Mouse (Mus musculus) heart, postnatal 0 days (tissue): ENCODE measurements around the gene Topbp1. TPM values are rescaled to one million over a fixed set of nuclear protein-coding genes. Genes with fewer than 3 reads are reported as not detected.

Experiments
- ATAC-seq: fragments of 200-750 bp; cut with Nextera tagmentation; 2 replicates; pipeline ENCODE4 v1.8.0; 2017; ENCODE audit warnings: low read depth, moderate number of reproducible peaks, moderate library complexity; ENCODE audit not compliant: insufficient read depth
- DNase-seq: peaks from one replicate; pipeline ENCODE4 v3.0.0-alpha.2; 2016; ENCODE audit warnings: low spot score
- H3K27ac ChIP-seq: fragments of 300-500 bp; sonication (generic); 2 replicates; pipeline ENCODE4 v1.5.1; 2014; ENCODE audit warnings: low read depth, mild to moderate bottlenecking
- H3K27me3 ChIP-seq: fragments of 300-500 bp; sonication (generic); 2 replicates; pipeline ENCODE4 v1.6.1; 2014; ENCODE audit warnings: low read length, mixed read lengths; ENCODE audit not compliant: control insufficient read depth, insufficient read depth
- H3K36me3 ChIP-seq: fragments of 300-500 bp; sonication (generic); replicated peaks from 2 replicates; pipeline ENCODE4 v1.6.1; 2014; ENCODE audit warnings: low read length, mixed read lengths; ENCODE audit not compliant: control insufficient read depth, insufficient read depth
- H3K4me1 ChIP-seq: fragments of 300-500 bp; sonication (generic); 2 replicates; pipeline ENCODE4 v1.6.1; 2014; ENCODE audit warnings: antibody characterized with exemption; ENCODE audit not compliant: control insufficient read depth, insufficient read depth
- H3K4me2 ChIP-seq: fragments of 300-500 bp; sonication (generic); 2 replicates; pipeline ENCODE4 v1.6.1; 2014; ENCODE audit warnings: low read depth, mild to moderate bottlenecking, low read length, moderate library complexity
- H3K4me3 ChIP-seq: fragments of 300-500 bp; sonication (generic); 2 replicates; pipeline ENCODE4 v1.5.1; 2014; ENCODE audit warnings: low read depth, low read length
- H3K9ac ChIP-seq: fragments of 300-500 bp; sonication (generic); replicated peaks from 2 replicates; pipeline ENCODE4 v1.6.1; 2014; ENCODE audit warnings: low read depth, low read length, mixed read lengths
- H3K9me3 ChIP-seq: fragments of 300-500 bp; sonication (generic); replicated peaks from 2 replicates; pipeline ENCODE4 v1.6.1; 2016; ENCODE audit warnings: low read length; ENCODE audit not compliant: control insufficient read depth
- CTCF ChIP-seq: IDR thresholded peaks from 2 replicates; pipeline ENCODE4 v1.5.1; 2016; ENCODE audit warnings: antibody characterized with exemption, control low read depth, low read depth
- EP300 ChIP-seq: IDR thresholded peaks from 2 replicates; pipeline ENCODE4 v1.6.1; 2016; ENCODE audit warnings: antibody characterized with exemption, low read depth
- WGBS: fragments of 180-500 bp; shearing (Covaris S2); extraction: QIAGEN DNeasy Blood & Tissue Kit; methylation state at CpG from one replicate; pipeline ENCODE4 v1.1.7; 2014; 5-methylcytosine and 5-hydroxymethylcytosine counted together
- polyA plus RNA-seq: library from polyadenylated mRNA; unstranded; fragments of >200 nt; fragmentation: Nextera tagmentation; extraction: Ambion mirVana; gene quantifications from 2 replicates; pipeline ENCODE4 v1.2.1, GENCODE M21; 2015
- total RNA-seq: library from RNA; depleted of rRNA; stranded (reverse); fragments of >200 nt; gene quantifications from 2 replicates; pipeline ENCODE4 v1.2.3, GENCODE M21; 2014; ENCODE audit warnings: low replicate concordance; rRNA removed

The Topbp1 gene
- total and polyA plus RNA-seq, 2 experiments from 2014 or later, result 14.2 to 33.9 TPM

GRCm38 (mm10) chr9:103389261-103389660 is 84.2 kb downstream of the Topbp1 start:
- Histone ChIP-seq H3K36me3 (no peaks in the 10 kb centered on the region), H3K9me3 (no peaks in the 10 kb centered on the region), H3K4me2 (no peak overlapping the region), H3K27me3 (no peaks in the 10 kb centered on the region), H3K4me3 (no peak overlapping the region), H3K27ac (no peak overlapping the region), H3K9ac (no peak overlapping the region), H3K4me1 (peaks cover 7% of the 10 kb centered on the region; the same call in 1 of the 2 replicates)
- 93% methylated on average over 6 of the region's 6 CpGs for WGBS
- ATAC-seq (no peak), DNase-seq (no peak)
- no peak for TF ChIP-seq CTCF
- TF ChIP-seq EP300, result no peak

GRCm38 (mm10) chr9:103391796-103392372 is 86.9 kb downstream of the Topbp1 start:
- Histone ChIP-seq H3K36me3 (no peaks in the 10 kb centered on the region), H3K27me3 (no peaks in the 10 kb centered on the region), H3K4me3 (no peak overlapping the region), H3K9ac (no peak overlapping the region), H3K9me3 (no peaks in the 10 kb centered on the region), H3K4me2 (no peak overlapping the region), H3K4me1 (peaks cover 7% of the 10 kb centered on the region; the same call in 1 of the 2 replicates), H3K27ac (no peak overlapping the region)
- DNase-seq (no peak), ATAC-seq (no peak)
- TF ChIP-seq CTCF (no peak), EP300 (no peak)
- WGBS, result 42% methylated on average over 6 of the region's 6 CpGs

GRCm38 (mm10) chr9:103393256-103393655 is 88.2 kb downstream of the Topbp1 start:
- Histone ChIP-seq H3K4me1 (peaks cover 5% of the 10 kb centered on the region; the same call in 1 of the 2 replicates), H3K9ac (no peak overlapping the region), H3K4me2 (no peak overlapping the region), H3K27me3 (no peaks in the 10 kb centered on the region), H3K36me3 (no peaks in the 10 kb centered on the region), H3K27ac (no peak overlapping the region), H3K4me3 (no peak overlapping the region), H3K9me3 (no peaks in the 10 kb centered on the region)
- TF ChIP-seq EP300 (no peak), CTCF (no peak)
- WGBS, result 82% methylated on average over 11 of the region's 11 CpGs
- ATAC-seq, result no peak
- no peak for DNase-seq

GRCm38 (mm10) chr9:103398509-103399157 is 93.6 kb downstream of the Topbp1 start:
- ATAC-seq, result peak; percentile 72
- no peaks in the 10 kb centered on the region for H3K9me3 ChIP-seq
- no peak for TF ChIP-seq CTCF
- TF ChIP-seq EP300, result peak; percentile 35; the same call in 1 of the 2 replicates
- peak overlapping the region; percentile 12; the same call in 1 of the 2 replicates for H3K4me2 ChIP-seq
- no peaks in the 10 kb centered on the region for H3K36me3 ChIP-seq
- WGBS, result 36% methylated on average over 21 of the region's 21 CpGs
- 0 out of 2 replicates have a peak, but pooled peaks cover 7% of the 10 kb centered on the region for H3K4me1 ChIP-seq
- no peaks in the 10 kb centered on the region for H3K27me3 ChIP-seq
- H3K27ac ChIP-seq, result peak overlapping the region; percentile 61; the same call in 1 of the 2 replicates
- no peak overlapping the region for H3K4me3 ChIP-seq
- no peak overlapping the region for H3K9ac ChIP-seq
- DNase-seq, result peak; percentile 36

Other genes starting within 250 kb of the Topbp1 start
- gene Rab6b, start 193.4 kb upstream of the Topbp1 start, total RNA-seq, result 1.7 and 1.9 TPM in 2 replicates
- gene Rab6b, start 193.4 kb upstream of the Topbp1 start, polyA plus RNA-seq, result 1.9 and 2.1 TPM in 2 replicates
- 33.5 and 35.6 TPM in 2 replicates for gene Srprb, start 103.1 kb upstream of the Topbp1 start, total RNA-seq
- gene Srprb, start 103.1 kb upstream of the Topbp1 start, polyA plus RNA-seq, result 29.4 and 30.2 TPM in 2 replicates
- gene Gm20425, start 74.9 kb upstream of the Topbp1 start, total RNA-seq, result 3.0 TPM in 1 of 2 replicates, not detected in the other
- gene Gm20425, start 74.9 kb upstream of the Topbp1 start, polyA plus RNA-seq, result 3.9 and 4.2 TPM in 2 replicates
- gene Trf, start 74.8 kb upstream of the Topbp1 start, total RNA-seq, result 38.5 and 110 TPM in 2 replicates
- gene Trf, start 74.8 kb upstream of the Topbp1 start, polyA plus RNA-seq, result 27.9 and 39.0 TPM in 2 replicates
- not detected in 2 replicates for gene 1300017J02Rik, start 133 bp upstream of the Topbp1 start, total RNA-seq
- gene 1300017J02Rik, start 133 bp upstream of the Topbp1 start, polyA plus RNA-seq, result 1.3 and 1.4 TPM in 2 replicates
- 81.1 and 152 TPM in 2 replicates for gene Cdv3, start 60.6 kb downstream of the Topbp1 start, total RNA-seq
- 55.7 and 63.0 TPM in 2 replicates for gene Cdv3, start 60.6 kb downstream of the Topbp1 start, polyA plus RNA-seq
- not detected in 2 replicates for gene Bfsp2, start 175.2 kb downstream of the Topbp1 start, total RNA-seq
- 1.7 and 2.3 TPM in 2 replicates for gene Bfsp2, start 175.2 kb downstream of the Topbp1 start, polyA plus RNA-seq